Mouse (Mus musculus): ENCODE results near the gene Rpl12.

GRCm38 (mm10) chr2:32921801-32922380 is 39.5 kb upstream of the Rpl12 start:
- TF ChIP-seq CTCF (IDR thresholded peaks at IDR 0.05; ENCODE audit: borderline replicate concordance, extremely low read depth, insufficient read depth, insufficient read length) (no peak), POLR2A (IDR thresholded peaks at IDR 0.05; ENCODE audit: borderline replicate concordance, extremely low read depth, insufficient read depth, insufficient read length, poor library complexity, severe bottlenecking) (no peak)
